Mouse (Mus musculus) C2C12 (cell line): ENCODE results near the gene Asb6. TPM values are rescaled to one million over a fixed set of nuclear protein-coding genes. Genes with fewer than 3 reads are reported as not detected.
A peak's percentile ranks its signal among the peaks of the same experiment; 100 is the strongest.

Experiments used
- H3K27me3 ChIP-seq: one replicate; pipeline ENCODE4 v1.6.1; 2011; ENCODE audit not compliant: control insufficient read depth, insufficient read depth, insufficient read length
- H3K36me3 ChIP-seq: one replicate; pipeline ENCODE4 v1.6.1; 2011; ENCODE audit not compliant: control insufficient read depth, insufficient read depth
- H3K4me3 ChIP-seq: one replicate; pipeline ENCODE4 v1.5.1; 2011; ENCODE audit warnings: mild to moderate bottlenecking, control low read depth; ENCODE audit not compliant: poor library complexity, insufficient read depth, severe bottlenecking
- H3K79me2 ChIP-seq: one replicate; pipeline ENCODE4 v1.6.1; 2011; ENCODE audit not compliant: control insufficient read depth, insufficient read depth
- H3K79me3 ChIP-seq: one replicate; pipeline ENCODE4 v1.6.1; 2011; ENCODE audit warnings: low read depth, control low read depth
- H3ac ChIP-seq: one replicate; pipeline ENCODE3; 2011; ENCODE audit warnings: low read depth; ENCODE audit not compliant: control insufficient read depth, insufficient read length
- CEBPB ChIP-seq: IDR thresholded peaks from one replicate; pipeline ENCODE4 v1.6.1; 2011; ENCODE audit warnings: low read depth, mild to moderate bottlenecking, control low read depth, moderate library complexity
- CTCF ChIP-seq: IDR thresholded peaks from one replicate; pipeline ENCODE4 v1.5.1; 2011; ENCODE audit not compliant: control insufficient read depth, insufficient read depth, insufficient read length
- FOSL1 ChIP-seq: IDR thresholded peaks from one replicate; pipeline ENCODE4 v1.8.0; 2011; ENCODE audit warnings: mild to moderate bottlenecking, low read length; ENCODE audit not compliant: poor library complexity, insufficient read depth, severe bottlenecking
- MAX ChIP-seq: IDR thresholded peaks from one replicate; pipeline ENCODE4 v1.6.1; 2011; ENCODE audit warnings: mild to moderate bottlenecking, control low read depth
- MYOD1 ChIP-seq: IDR thresholded peaks from one replicate; pipeline ENCODE4 v1.6.1; 2011; ENCODE audit warnings: low read depth; ENCODE audit not compliant: control insufficient read depth, insufficient read length
- MYOG ChIP-seq: IDR thresholded peaks from one replicate; pipeline ENCODE4 v1.6.1; 2011; ENCODE audit not compliant: control insufficient read depth, insufficient read length; ENCODE audit errors: extremely low read depth
- USF1 ChIP-seq: IDR thresholded peaks from one replicate; pipeline ENCODE4 v1.6.1; 2011; ENCODE audit warnings: low read depth, mild to moderate bottlenecking, control low read depth, moderate library complexity
- polyA plus RNA-seq: library from polyadenylated mRNA; unstranded; fragments of >200 nt; fragmentation: generic; extraction: Trizol; gene quantifications from one replicate; pipeline ENCODE4 v1.2.1, GENCODE M21; 2012; ENCODE audit warnings: missing spikeins

Asb6 gene
- polyA plus RNA-seq, 1 experiment: 69.2 TPM

- H3K79me3 ChIP-seq: no peaks in the 10 kb centered on the region
- no peaks in the 10 kb centered on the region for H3K36me3 ChIP-seq
- TF ChIP-seq MAX (no peak), CTCF (no peak), MYOD1 (no peak), USF1 (no peak)
- H3ac ChIP-seq: no peak overlapping the region
- no peaks in the 10 kb centered on the region for H3K79me2 ChIP-seq
- no peaks in the 10 kb centered on the region for H3K27me3 ChIP-seq
- H3K4me3 ChIP-seq: no peak overlapping the region
Measured at GRCm38 (mm10) chr2:30778235-30778634, 51.9 kb downstream of the Asb6 start.

GRCm38 (mm10) chr2:30777266-30777665, 52.9 kb downstream of the Asb6 start:
- H3K27me3 ChIP-seq: no peaks in the 10 kb centered on the region
- no peaks in the 10 kb centered on the region for H3K79me3 ChIP-seq
- H3K4me3 ChIP-seq: no peak overlapping the region
- no peaks in the 10 kb centered on the region for H3K79me2 ChIP-seq
- no peaks in the 10 kb centered on the region for H3K36me3 ChIP-seq
- no peak overlapping the region for H3ac ChIP-seq
- TF ChIP-seq MYOG: no peak
- no peak for TF ChIP-seq FOSL1
- no peak for TF ChIP-seq CEBPB
- TF ChIP-seq MAX: no peak
- no peak for TF ChIP-seq USF1
- TF ChIP-seq MYOD1: no peak
- no peak for TF ChIP-seq CTCF

GRCm38 (mm10) chr2:30775955-30776354, 54.2 kb downstream of the Asb6 start:
- Histone ChIP-seq H3K27me3 (no peaks in the 10 kb centered on the region), H3K4me3 (no peak overlapping the region), H3K79me2 (no peaks in the 10 kb centered on the region), H3K36me3 (no peaks in the 10 kb centered on the region), H3ac (no peak overlapping the region), H3K79me3 (no peaks in the 10 kb centered on the region)
- TF ChIP-seq CEBPB (no peak), MYOD1 (no peak), MYOG (no peak), FOSL1 (no peak), USF1 (no peak), MAX (no peak), CTCF (no peak)

GRCm38 (mm10) chr2:30773313-30774005, 56.7 kb downstream of the Asb6 start:
- Histone ChIP-seq H3K79me2 (no peaks in the 10 kb centered on the region), H3ac (no peak overlapping the region), H3K79me3 (no peaks in the 10 kb centered on the region), H3K27me3 (no peaks in the 10 kb centered on the region), H3K36me3 (no peaks in the 10 kb centered on the region), H3K4me3 (no peak overlapping the region)
- TF ChIP-seq USF1: peak; percentile 78
- TF ChIP-seq CTCF: no peak

Other genes starting within 250 kb of the Asb6 start
- 0.47 TPM for gene Cstad, start 235.3 kb downstream of the Asb6 start, polyA plus RNA-seq
- gene 1700001O22Rik, start 26.7 kb downstream of the Asb6 start, polyA plus RNA-seq: 0.18 TPM
- 64.7 TPM for gene Ntmt1, start 22.5 kb downstream of the Asb6 start, polyA plus RNA-seq
- gene Prrx2, start 4.6 kb upstream of the Asb6 start, polyA plus RNA-seq: 191 TPM
- 0.70 TPM for gene Ptges, start 99.5 kb upstream of the Asb6 start, polyA plus RNA-seq
- 30.5 TPM for gene Tor1b, start 122.6 kb upstream of the Asb6 start, polyA plus RNA-seq
- 59.2 TPM for gene Tor1a, start 137.6 kb upstream of the Asb6 start, polyA plus RNA-seq
- 36.9 TPM for gene BC005624, start 151.9 kb upstream of the Asb6 start, polyA plus RNA-seq
- 26.4 TPM for gene Usp20, start 151.9 kb upstream of the Asb6 start, polyA plus RNA-seq